Mouse (Mus musculus) thymus, adult 2 months (tissue): Measurements from ENCODE around the gene Camkk2.

Experiments used
- CTCF ChIP-seq: fragments of 200-500 bp; IDR thresholded peaks from 2 replicates; pipeline ENCODE4 v1.5.1; 2012; ENCODE audit warnings: mild to moderate bottlenecking, control low read depth, low read length, moderate library complexity, borderline replicate concordance; ENCODE audit not compliant: control insufficient read depth, poor library complexity, insufficient read depth; ENCODE audit errors: extremely low read depth
- POLR2A ChIP-seq: fragments of 200-500 bp; IDR thresholded peaks from 2 replicates; pipeline ENCODE4 v1.6.1; 2012; ENCODE audit warnings: mild to moderate bottlenecking, low read length, control low read depth, moderate library complexity; ENCODE audit not compliant: control insufficient read depth, poor library complexity, insufficient read depth; ENCODE audit errors: extremely low read depth

- TF ChIP-seq POLR2A: no peak
- no peak for TF ChIP-seq CTCF
These were observed 23.6 kb downstream of the Camkk2 start for GRCm38 (mm10) chr5:122755620-122756019.
